Mouse (Mus musculus) cerebellum, adult (tissue): ENCODE measurements around the gene Cp.
"Not testable (repeated sequence)": the region's sequence is repeated elsewhere in the genome, so short reads cannot be mapped to it uniquely, and the experiment has no call there.

Source experiments
- ATAC-seq: cut with Nextera tagmentation; 2 replicates; pipeline ENCODE4 v1.9.2; 2017; ENCODE audit warnings: mild to moderate bottlenecking, moderate library complexity, mixed read lengths; ENCODE audit not compliant: insufficient number of reproducible peaks, low FRiP score, low TSS enrichment

Cp gene

GRCm38 (mm10) chr3:19956885-19957284 is at the start of gene Cp:
TSS of gene Cp (plus strand) at chr3:19957054.
- no peak for ATAC-seq

GRCm38 (mm10) chr3:19948552-19948951 is 8.3 kb upstream of the Cp start:
- ATAC-seq: no peak

GRCm38 (mm10) chr3:19949401-19949800 is 7.5 kb upstream of the Cp start:
- not testable (repeated sequence) for ATAC-seq

GRCm38 (mm10) chr3:19953425-19953824 is 3.4 kb upstream of the Cp start:
- ATAC-seq: no peak

- no peak for ATAC-seq
These were observed 3.0 kb upstream of the Cp start for GRCm38 (mm10) chr3:19953865-19954264.

GRCm38 (mm10) chr3:19958031-19958430 is 1.2 kb downstream of the Cp start:
- ATAC-seq: no peak

- ATAC-seq: no peak
These were observed 2.1 kb downstream of the Cp start for GRCm38 (mm10) chr3:19958983-19959382.

- no peak for ATAC-seq
These were observed 3.8 kb downstream of the Cp start for GRCm38 (mm10) chr3:19960570-19961114.

GRCm38 (mm10) chr3:19961341-19961740 is 4.5 kb downstream of the Cp start:
- ATAC-seq: no peak

GRCm38 (mm10) chr3:19962769-19963513 is 6.1 kb downstream of the Cp start:
- no peak for ATAC-seq

GRCm38 (mm10) chr3:19964625-19965188 is 7.9 kb downstream of the Cp start:
- ATAC-seq: no peak

- no peak for ATAC-seq
These were observed 8.4 kb downstream of the Cp start for GRCm38 (mm10) chr3:19965239-19965638.

- no peak for ATAC-seq
These were observed 9.2 kb downstream of the Cp start for GRCm38 (mm10) chr3:19966072-19966471.

GRCm38 (mm10) chr3:19978474-19978873 is 21.6 kb downstream of the Cp start:
- no peak for ATAC-seq

- ATAC-seq: no peak
These were observed 24.3 kb downstream of the Cp start for GRCm38 (mm10) chr3:19981156-19981555.

- no peak for ATAC-seq
These were observed 26.0 kb downstream of the Cp start for GRCm38 (mm10) chr3:19982846-19983245.

- ATAC-seq: no peak
These were observed 29.3 kb downstream of the Cp start for GRCm38 (mm10) chr3:19986123-19986522.

GRCm38 (mm10) chr3:19990031-19990430 is 33.2 kb downstream of the Cp start:
- no peak for ATAC-seq

- ATAC-seq: no peak
These were observed 35.5 kb downstream of the Cp start for GRCm38 (mm10) chr3:19992388-19992787.

GRCm38 (mm10) chr3:19999551-19999950 is 42.7 kb downstream of the Cp start:
- ATAC-seq: no peak

- ATAC-seq: no peak
These were observed 44.0 kb downstream of the Cp start for GRCm38 (mm10) chr3:20000806-20001205.

- no peak for ATAC-seq
These were observed 45.9 kb downstream of the Cp start for GRCm38 (mm10) chr3:20002786-20003185.
